Mouse (Mus musculus) G1E (cell line): ENCODE measurements around the gene Itih4. TPM values are rescaled to one million over a fixed set of nuclear protein-coding genes. Genes with fewer than 3 reads are reported as not detected.

Source experiments
- ATAC-seq: 2 replicates; pipeline ENCODE4 v1.8.0; 2016; ENCODE audit warnings: mild to moderate bottlenecking; ENCODE audit not compliant: insufficient number of reproducible peaks, poor library complexity, low FRiP score, severe bottlenecking; ENCODE audit errors: extremely low read depth
- DNase-seq: peaks from one replicate; pipeline ENCODE4 v3.0.0; 2012; ENCODE audit warnings: low spot score
- H3K27me3 ChIP-seq: 2 replicates; pipeline ENCODE4 v1.6.1; 2012; ENCODE audit warnings: mild to moderate bottlenecking, low read length, inconsistent platforms; ENCODE audit not compliant: insufficient read depth
- H3K36me3 ChIP-seq: replicated peaks from 2 replicates; pipeline ENCODE3; 2012; ENCODE audit warnings: mild to moderate bottlenecking, inconsistent platforms
- H3K4me1 ChIP-seq: 2 replicates; pipeline ENCODE4 v1.6.1; 2012; ENCODE audit warnings: low read depth, low read length, inconsistent platforms, mixed read lengths; ENCODE audit not compliant: insufficient read depth
- H3K4me3 ChIP-seq: 2 replicates; pipeline ENCODE4 v1.5.1; 2012; ENCODE audit warnings: low read depth, mild to moderate bottlenecking, inconsistent platforms, low read length, moderate library complexity, mixed read lengths
- H3K9me3 ChIP-seq: replicated peaks from 2 replicates; pipeline ENCODE4 v1.6.1; 2012; ENCODE audit warnings: inconsistent platforms
- CTCF ChIP-seq: IDR thresholded peaks from 2 replicates; pipeline ENCODE4 v1.5.1; 2012; ENCODE audit warnings: low read depth, low read length, inconsistent platforms, mixed read lengths
- GATA1 ChIP-seq: IDR thresholded peaks from 2 replicates; pipeline ENCODE4 v1.6.1; 2012; ENCODE audit warnings: borderline replicate concordance, low read length, inconsistent platforms, mixed read lengths
- GATA2 ChIP-seq: IDR thresholded peaks from 2 replicates; pipeline ENCODE4 v1.6.1; 2012; ENCODE audit warnings: low read depth, low read length, inconsistent platforms, borderline replicate concordance
- POLR2AphosphoS5 ChIP-seq: IDR thresholded peaks from 2 replicates; pipeline ENCODE4 v1.6.1; 2012; ENCODE audit warnings: low read depth, low read length, inconsistent platforms; ENCODE audit not compliant: insufficient replicate concordance
- TAL1 ChIP-seq: conservative IDR thresholded peaks from 2 replicates; pipeline ENCODE4 v1.6.1; 2012; ENCODE audit warnings: low read depth, low read length, inconsistent platforms, mixed read lengths
- polyA plus RNA-seq: library from polyadenylated mRNA; stranded (reverse); fragments of >175 nt; gene quantifications from 2 replicates; pipeline ENCODE4 v1.2.3, GENCODE M21; 2012
- total RNA-seq, 2 experiments: library from RNA; stranded (forward) in 1 of 2; stranded (reverse) in 1 of 2; fragments of 200-1000 nt in 1 of 2; fragments of >200 nt in 1 of 2; fragmentation: Nextera tagmentation in 1 of 2; gene quantifications; 2 replicates each; pipeline ENCODE4 v1.2.3; 2014 to 2017

Gene Itih4
- total and polyA plus RNA-seq, 3 experiments, result 0.11 TPM; not detected in 2

DNA sequence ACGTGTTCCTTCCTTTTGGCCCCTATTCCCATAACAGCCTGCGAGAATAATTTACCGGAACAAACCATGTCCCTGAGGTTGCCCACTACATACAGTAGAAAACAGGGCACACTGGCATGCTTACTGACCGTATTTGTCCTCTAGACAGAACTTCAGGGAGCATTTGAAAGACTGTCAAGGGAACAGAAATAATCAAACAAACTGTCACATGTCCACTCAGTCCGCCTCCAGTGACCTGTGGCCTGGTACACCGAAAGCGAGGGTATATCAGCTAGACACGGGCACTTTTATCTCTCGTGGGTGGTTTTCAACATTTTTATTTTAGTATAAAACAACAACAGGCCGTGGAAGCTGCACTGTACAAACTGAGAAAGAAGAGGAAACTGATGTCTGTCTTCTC, 17.4 kb upstream of the Itih4 start:
- Histone ChIP-seq H3K9me3 (no peaks in the 10 kb centered on the region), H3K4me3 (no peak overlapping the region), H3K36me3 (peaks cover 82% of the 10 kb centered on the region), H3K27me3 (no peaks in the 10 kb centered on the region), H3K4me1 (peaks cover 8% of the 10 kb centered on the region)
- DNase-seq (no peak), ATAC-seq (no peak)
- no peak for TF ChIP-seq CTCF
- TF ChIP-seq POLR2AphosphoS5, result no peak
- TF ChIP-seq TAL1, result no peak
- no peak for TF ChIP-seq GATA1
- TF ChIP-seq GATA2, result no peak

GRCm38 (mm10) chr14:30869391-30869801, 16.9 kb upstream of the Itih4 start:
- no peak for ATAC-seq

GRCm38 (mm10) chr14:30870206-30871147, 15.8 kb upstream of the Itih4 start:
- Histone ChIP-seq H3K36me3 (peaks cover 73% of the 10 kb centered on the region), H3K4me1 (peaks cover 24% of the 10 kb centered on the region), H3K4me3 (no peak overlapping the region), H3K27me3 (no peaks in the 10 kb centered on the region), H3K9me3 (no peaks in the 10 kb centered on the region)
- 0 out of 2 replicates have a peak, but pooled peaks have one; percentile 32 for ATAC-seq
- TF ChIP-seq POLR2AphosphoS5, result no peak
- no peak for TF ChIP-seq CTCF
- no peak for DNase-seq

More at GRCm38 (mm10) chr14:30869391-30869801, 16.9 kb upstream of the Itih4 start:
- Histone ChIP-seq H3K4me1 (peaks cover 13% of the 10 kb centered on the region), H3K27me3 (no peaks in the 10 kb centered on the region), H3K9me3 (no peaks in the 10 kb centered on the region), H3K36me3 (peaks cover 82% of the 10 kb centered on the region), H3K4me3 (no peak overlapping the region)
- DNase-seq, result no peak
- TF ChIP-seq POLR2AphosphoS5 (no peak), GATA2 (no peak), CTCF (no peak), TAL1 (no peak), GATA1 (no peak)

GRCm38 (mm10) chr14:30874095-30874700, 12.1 kb upstream of the Itih4 start:
- H3K4me3 ChIP-seq, result peak overlapping the region; percentile 52; the same call in 1 of the 2 replicates
- H3K4me1 ChIP-seq, result peaks cover 43% of the 10 kb centered on the region
- TF ChIP-seq GATA1, result no peak
- no peak for TF ChIP-seq CTCF
- no peak for TF ChIP-seq POLR2AphosphoS5
- no peak for TF ChIP-seq TAL1
- no peak for TF ChIP-seq GATA2
- ATAC-seq (no peak), DNase-seq (no peak)
- peaks cover 62% of the 10 kb centered on the region for H3K36me3 ChIP-seq
- H3K27me3 ChIP-seq, result no peaks in the 10 kb centered on the region
- no peaks in the 10 kb centered on the region for H3K9me3 ChIP-seq

DNA sequence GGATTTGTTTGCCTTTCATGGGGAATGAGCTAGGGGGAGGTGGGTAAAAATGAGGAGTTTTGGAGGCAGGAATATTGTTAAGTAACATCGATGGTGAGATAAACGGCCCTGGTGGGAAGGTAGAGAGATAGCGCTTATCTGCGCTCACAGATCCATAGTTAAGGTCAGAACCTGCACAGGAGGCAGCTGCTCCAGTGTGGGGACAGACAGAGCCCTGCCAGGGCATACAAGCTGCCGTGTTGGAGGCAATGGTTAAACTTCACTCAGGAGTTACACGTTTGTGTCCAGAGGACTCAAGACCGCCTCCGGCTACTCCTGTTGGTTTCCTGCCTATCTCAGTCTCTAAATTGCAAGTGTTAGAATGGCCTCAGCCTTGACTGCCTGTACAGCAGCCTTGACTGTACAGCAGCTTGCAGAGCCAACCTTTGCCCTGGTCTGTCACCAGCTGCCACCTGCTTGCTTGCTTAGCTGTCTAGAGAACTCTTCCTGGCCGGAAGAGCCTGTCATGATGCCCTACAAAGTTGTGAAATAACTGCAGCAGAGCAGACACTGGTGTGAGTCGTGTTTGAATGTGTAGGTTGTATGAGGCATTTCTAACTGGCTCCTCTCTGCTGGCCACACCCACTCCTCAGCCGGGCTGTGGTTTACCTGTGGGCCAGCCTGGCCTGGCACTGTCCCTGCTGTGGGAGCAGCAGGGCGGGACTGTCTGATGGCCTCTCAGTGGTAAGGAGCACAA, 11.0 kb upstream of the Itih4 start:
- DNase-seq (peak; percentile 40), ATAC-seq (peak; percentile 68)
- peaks cover 46% of the 10 kb centered on the region for H3K4me1 ChIP-seq
- no peaks in the 10 kb centered on the region for H3K27me3 ChIP-seq
- TF ChIP-seq GATA2 (no peak), TAL1 (peak; percentile 34; the same call in 1 of the 2 replicates), CTCF (no peak)
- H3K9me3 ChIP-seq, result no peaks in the 10 kb centered on the region
- peaks cover 59% of the 10 kb centered on the region for H3K36me3 ChIP-seq
- H3K4me3 ChIP-seq, result peak overlapping the region; percentile 64; the same call in 1 of the 2 replicates

GRCm38 (mm10) chr14:30875955-30876354, 10.3 kb upstream of the Itih4 start:
- no peaks in the 10 kb centered on the region for H3K9me3 ChIP-seq
- ATAC-seq (no peak), DNase-seq (peak; percentile 34)
- H3K27me3 ChIP-seq, result no peaks in the 10 kb centered on the region; the same call in 1 of the 2 replicates
- peak overlapping the region; percentile 64; the same call in 1 of the 2 replicates for H3K4me3 ChIP-seq
- H3K4me1 ChIP-seq, result peaks cover 51% of the 10 kb centered on the region
- H3K36me3 ChIP-seq, result peaks cover 54% of the 10 kb centered on the region
- TF ChIP-seq GATA1, result no peak
- TF ChIP-seq TAL1, result no peak
- no peak for TF ChIP-seq GATA2
- no peak for TF ChIP-seq CTCF
- no peak for TF ChIP-seq POLR2AphosphoS5
